Comparison of ENCODE assay signal across 11 mouse cellular contexts in the genomic region with DNA sequence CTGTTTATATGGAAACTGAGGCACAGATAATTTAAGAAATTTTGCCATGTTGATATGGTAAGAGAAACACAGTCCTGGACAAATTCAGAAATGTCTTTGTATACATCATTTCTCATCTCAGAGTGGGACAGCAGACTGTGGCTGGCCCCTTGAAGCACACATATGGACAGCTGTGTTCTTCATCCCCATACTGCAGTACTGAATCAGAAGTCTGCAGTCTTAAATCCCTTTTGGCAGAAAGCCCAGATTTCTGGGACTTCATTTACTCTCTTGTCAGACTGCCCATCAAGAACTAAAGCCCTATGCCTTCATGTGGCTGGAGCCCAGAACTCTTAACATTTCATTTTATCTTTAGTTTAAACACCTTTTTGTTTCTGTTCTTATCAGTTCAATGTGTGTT.
DNase-seq lines count a peak whose midpoint lies in the region; ATAC-seq lines count a peak whose summit lies in the region.
"Had no signal": no experiment of that assay in that cellular context is flagged by ENCODE, and none has a peak within 500 bp of the region (broad histone marks: within the 10 kb centered on the region; RNA-seq: fewer than 3 reads in every experiment).

No protein-coding gene starts in this region.

- H3K9ac ChIP-seq in lung, embryonic 16.5 days (ENCODE audit: low read length): no peak overlapping the region
- no peak overlapping the region for H3K9ac ChIP-seq in hindbrain, embryonic 12.5 days
- H3K9ac ChIP-seq: liver, embryonic 15.5 days had no signal

- H3K36me3 ChIP-seq in lung, embryonic 16.5 days (ENCODE audit: control insufficient read depth, insufficient read depth, low read length): no peaks in the 10 kb centered on the region
- no peaks in the 10 kb centered on the region for H3K36me3 ChIP-seq in hindbrain, embryonic 12.5 days
- H3K36me3 ChIP-seq: liver, embryonic 15.5 days had no signal

- no peaks in the 10 kb centered on the region for H3K9me3 ChIP-seq in lung, embryonic 16.5 days (ENCODE audit: control insufficient read depth, low read length)
- H3K9me3 ChIP-seq in hindbrain, embryonic 12.5 days (replicated peaks): no peaks in the 10 kb centered on the region
- H3K9me3 ChIP-seq: liver, embryonic 15.5 days had no signal

- peak; percentile 67; the same call in 1 of the 2 replicates for ATAC-seq in lung, embryonic 16.5 days (ENCODE audit: low read depth)
- 0 out of 2 replicates have a peak, but pooled peaks have one; percentile 32 for ATAC-seq in hindbrain, embryonic 12.5 days (ENCODE audit: low FRiP score)

- H3K4me3 ChIP-seq in lung, embryonic 16.5 days (ENCODE audit: low read length): no peak overlapping the region
- no peak overlapping the region for H3K4me3 ChIP-seq in hindbrain, embryonic 12.5 days
- H3K4me3 ChIP-seq: liver, embryonic 15.5 days had no signal

- H3K4me1 ChIP-seq in lung, embryonic 16.5 days (replicated peaks; ENCODE audit: control insufficient read depth, insufficient read depth, low read length): no peaks in the 10 kb centered on the region
- H3K4me1 ChIP-seq in hindbrain, embryonic 12.5 days: no peaks in the 10 kb centered on the region
- H3K4me1 ChIP-seq: liver, embryonic 15.5 days had no signal

- peak; percentile 14 for DNase-seq in embryo, embryonic 11.5 days (ENCODE audit: low read depth, low spot score)
- DNase-seq in embryo, embryonic 9.5 days (ENCODE audit: extremely low spot score): no peak
- DNase-seq in lung, postnatal 4 days: no peak
- peak; percentile 5 for DNase-seq in retina, postnatal 7 days (ENCODE audit: low read depth, low spot score)
- DNase-seq in left cerebral cortex, adult 18-20 months (ENCODE audit: low spot score in 2 of 2): no peak
- DNase-seq in adrenal gland, postnatal 36 days: no peak
- DNase-seq: kidney, adult 11 months; thymus, adult 2 months had no signal

- H3K4me2 ChIP-seq in lung, embryonic 16.5 days (ENCODE audit: low read depth, low read length): no peak overlapping the region
- no peak overlapping the region for H3K4me2 ChIP-seq in hindbrain, embryonic 12.5 days (replicated peaks)
- H3K4me2 ChIP-seq: liver, embryonic 15.5 days had no signal

- no peak overlapping the region for H3K27ac ChIP-seq in lung, embryonic 16.5 days (ENCODE audit: low read length)
- no peak overlapping the region for H3K27ac ChIP-seq in hindbrain, embryonic 12.5 days
- H3K27ac ChIP-seq: liver, embryonic 15.5 days had no signal

- no peaks in the 10 kb centered on the region for H3K27me3 ChIP-seq in lung, embryonic 16.5 days (ENCODE audit: control insufficient read depth, insufficient read depth, low read depth, low read length)
- H3K27me3 ChIP-seq in hindbrain, embryonic 12.5 days: no peaks in the 10 kb centered on the region
- H3K27me3 ChIP-seq: liver, embryonic 15.5 days had no signal

Comparison
In these comparisons a context has a peak if more than half of its experiments do, and no peak if none do; other contexts are left out.
1. DNase-seq: peak in embryo, embryonic 11.5 days (single experiment) and retina, postnatal 7 days (single experiment); none in embryo, embryonic 9.5 days (single experiment), lung, postnatal 4 days (0 of 2), left cerebral cortex, adult 18-20 months (0 of 2) and adrenal gland, postnatal 36 days (0 of 2).